Mouse (Mus musculus) cerebellum, adult 2 months (tissue): ENCODE results near the gene Ctss.

Experiments used
- CTCF ChIP-seq: fragments of 200-500 bp; IDR thresholded peaks from 2 replicates; pipeline ENCODE4 v1.5.1; 2011; ENCODE audit warnings: low read depth, mild to moderate bottlenecking, control low read depth, low read length, moderate library complexity, borderline replicate concordance; ENCODE audit not compliant: insufficient read depth
- POLR2A ChIP-seq: fragments of 200-500 bp; IDR thresholded peaks from 2 replicates; pipeline ENCODE4 v1.6.1; 2011; ENCODE audit warnings: low read length, control low read depth, borderline replicate concordance; ENCODE audit not compliant: insufficient read depth

GRCm38 (mm10) chr3:95520100-95520499 is 6.5 kb upstream of the Ctss start:
- TF ChIP-seq CTCF, result no peak
- no peak for TF ChIP-seq POLR2A
